Mouse (Mus musculus) spleen, postnatal 36 days (tissue): ENCODE results near the gene Slc9a3r1.
A peak's percentile ranks its signal among the peaks of the same experiment; 100 is the strongest.

Experiments used
- DNase-seq, 2 experiments: peaks; one replicate each; pipeline ENCODE4 v3.0.0; 2022; ENCODE audit warnings: low spot score in 2 of 2, mixed read lengths in 1 of 2

Gene Slc9a3r1

GRCm38 (mm10) chr11:115189304-115189703, 26.2 kb downstream of the Slc9a3r1 start:
- DNase-seq, result no peak

- DNase-seq, result no peak
Measured at GRCm38 (mm10) chr11:115192180-115192579, 29.0 kb downstream of the Slc9a3r1 start.

GRCm38 (mm10) chr11:115194693-115195092, 31.6 kb downstream of the Slc9a3r1 start:
- no peak for DNase-seq

GRCm38 (mm10) chr11:115195933-115196332, 32.8 kb downstream of the Slc9a3r1 start:
- DNase-seq, result no peak

GRCm38 (mm10) chr11:115197558-115197957, 34.4 kb downstream of the Slc9a3r1 start:
- DNase-seq, result no peak

GRCm38 (mm10) chr11:115198932-115199384, 35.8 kb downstream of the Slc9a3r1 start:
- DNase-seq, result no peak

- DNase-seq, result no peak
Measured at GRCm38 (mm10) chr11:115200520-115200919, 37.4 kb downstream of the Slc9a3r1 start.

- DNase-seq, result peak; percentile 54 to 65
Measured at GRCm38 (mm10) chr11:115202316-115202715, 39.2 kb downstream of the Slc9a3r1 start.

- DNase-seq, result no peak
Measured at GRCm38 (mm10) chr11:115202756-115203155, 39.6 kb downstream of the Slc9a3r1 start.

GRCm38 (mm10) chr11:115208126-115208525, 45.0 kb downstream of the Slc9a3r1 start:
- no peak for DNase-seq

GRCm38 (mm10) chr11:115208776-115209732, 45.9 kb downstream of the Slc9a3r1 start:
- DNase-seq, result peak in 1 of 2 experiments; percentile 37

- DNase-seq, result no peak
Measured at GRCm38 (mm10) chr11:115209958-115210357, 46.8 kb downstream of the Slc9a3r1 start.

GRCm38 (mm10) chr11:115212116-115212515, 49.0 kb downstream of the Slc9a3r1 start:
- DNase-seq, result no peak

- no peak for DNase-seq
Measured at GRCm38 (mm10) chr11:115215123-115215522, 52.0 kb downstream of the Slc9a3r1 start.

GRCm38 (mm10) chr11:115217439-115218410, 54.6 kb downstream of the Slc9a3r1 start:
- DNase-seq, result no peak

GRCm38 (mm10) chr11:115219263-115219662, 56.1 kb downstream of the Slc9a3r1 start:
- DNase-seq, result no peak

- DNase-seq, result no peak
Measured at GRCm38 (mm10) chr11:115219685-115220084, 56.5 kb downstream of the Slc9a3r1 start.

- no peak for DNase-seq
Measured at GRCm38 (mm10) chr11:115222077-115222476, 58.9 kb downstream of the Slc9a3r1 start.

GRCm38 (mm10) chr11:115222570-115222969, 59.4 kb downstream of the Slc9a3r1 start:
- DNase-seq, result no peak

GRCm38 (mm10) chr11:115223451-115223850, 60.3 kb downstream of the Slc9a3r1 start:
- no peak for DNase-seq

GRCm38 (mm10) chr11:115223877-115224276, 60.7 kb downstream of the Slc9a3r1 start:
- no peak for DNase-seq

- no peak for DNase-seq
Measured at GRCm38 (mm10) chr11:115224889-115225288, 61.7 kb downstream of the Slc9a3r1 start.
